ENCODE assay signal across 8 mouse cellular contexts in the genomic region with DNA sequence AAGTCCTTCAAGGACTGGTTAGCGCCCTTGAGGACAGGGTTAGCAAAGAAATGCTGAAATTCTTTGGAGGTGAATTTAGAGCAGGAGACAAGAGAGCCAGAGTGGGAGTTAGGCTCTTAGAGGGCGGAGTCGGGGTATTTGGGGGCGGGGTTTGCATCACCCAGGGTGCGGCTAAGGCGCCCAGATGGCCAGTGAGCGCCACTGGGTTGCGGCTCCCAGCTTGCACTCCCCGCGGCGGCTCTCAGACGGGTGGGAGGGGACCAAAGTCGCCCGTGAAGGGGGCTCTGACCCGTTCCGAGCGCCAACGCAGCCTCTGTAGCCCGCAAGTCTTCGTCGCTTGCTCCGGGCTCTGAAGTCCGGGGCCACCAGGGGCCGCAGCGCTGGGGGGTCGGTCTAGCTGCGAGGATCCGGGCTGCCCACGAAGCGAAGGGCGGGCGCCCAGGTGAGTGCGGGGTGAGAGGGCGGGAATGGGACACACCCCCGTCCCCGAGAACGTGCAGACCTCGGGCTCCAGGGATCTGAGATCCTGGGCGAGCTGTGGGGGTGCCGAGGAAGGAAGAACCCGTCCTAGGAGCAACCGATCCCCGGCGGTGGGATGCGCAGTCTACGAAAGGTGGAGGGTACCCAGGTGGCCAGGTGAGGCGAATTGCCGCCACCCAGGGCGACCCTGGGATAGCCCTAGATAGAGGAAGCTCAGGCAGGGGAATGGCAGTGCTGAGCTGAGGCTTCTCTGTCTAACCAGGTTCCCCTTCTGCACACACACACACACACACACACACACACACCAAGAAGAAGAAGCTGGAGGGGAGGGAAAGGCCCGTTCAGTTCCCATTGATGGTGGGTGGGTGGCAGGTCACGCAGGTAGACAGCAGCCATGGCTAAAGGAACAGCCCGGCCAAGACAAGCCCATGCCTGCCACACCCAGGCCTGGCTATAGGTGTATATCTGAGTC. TPM values are rescaled to one million over a fixed set of nuclear protein-coding genes. Genes with fewer than 3 reads are reported as not detected.
DNase-seq lines count a peak whose midpoint lies in the region; ATAC-seq lines count a peak whose summit lies in the region.

Gene Hck (plus strand): TSS at position 156 of the 952 bp plus-strand sequence.

- intact Hi-C loops in heart, postnatal 36 days (cut with DNase I) = no loop called here

- peak; percentile 87 for ATAC-seq in megakaryocyte progenitor cell, adult 5-6 weeks (replicated peaks; ENCODE audit: poor library complexity)

- 3% methylated on average over 52 of the region's 52 CpGs for WGBS in large intestine, adult 2 months

- peak within 1 kb of the TSS; percentile 2 for H3K4me3 ChIP-seq in erythroblast, embryonic 14.5 days (replicated peaks)

- H3K4me1 ChIP-seq in erythroblast, embryonic 14.5 days (ENCODE audit: control insufficient read depth) = peaks cover 6% of the 10 kb centered on the region

- H3K36me3 ChIP-seq in erythroblast, embryonic 14.5 days (ENCODE audit: control insufficient read depth) = no peaks in the 10 kb centered on the region

- DNase-seq in B cell, adult 2 months = peak; percentile 79 to 80
- DNase-seq in R1 (ENCODE audit: low read depth, low spot score) = peak; percentile 88
- peak; percentile 55 to 63 for DNase-seq in heart, postnatal 36 days
- no peak for DNase-seq in large intestine, adult 2 months (ENCODE audit: low read depth, low spot score)
- DNase-seq in spleen, postnatal 14 days (ENCODE audit: low spot score in 2 of 2) = peak; percentile 54 to 65
- no peak for DNase-seq in T-cell, adult 2 months (ENCODE audit: low spot score)

- no peaks in the 10 kb centered on the region for H3K9me3 ChIP-seq in erythroblast, embryonic 14.5 days (ENCODE audit: control insufficient read depth, low read length)

- peaks cover 59% of the 10 kb centered on the region for H3K27me3 ChIP-seq in erythroblast, embryonic 14.5 days (ENCODE audit: control insufficient read depth)

RNA-seq across cellular contexts. Expression of gene Hck, which starts in this region (rescaled TPM):
- 0.09 and 0.13 TPM in 2 replicates for polyA plus RNA-seq in erythroblast, embryonic 14.5 days (2012)
- total RNA-seq in heart, postnatal 36 days (2021) = 1 to 10 TPM; 1.7 to 1.9 TPM
- 18.0 and 24.0 TPM in 2 replicates for polyA plus RNA-seq in large intestine, adult 2 months (2012; rRNA removed)
- total RNA-seq in megakaryocyte progenitor cell, adult 5-6 weeks (2015) = 16.3 and 17.3 TPM in 2 replicates
- 20.1 and 25.7 TPM in 2 replicates for total RNA-seq in megakaryocyte progenitor cell, adult 5-6 weeks (2017)

Comparison
In these comparisons a context has a peak if more than half of its experiments do, and no peak if none do; other contexts are left out.
1. RNA of gene Hck (total RNA-seq): 16.3 to 25.7 TPM in megakaryocyte progenitor cell, adult 5-6 weeks; 1.7 to 1.9 TPM in heart, postnatal 36 days; every median in the first group is over 4 times any median in the second.
2. RNA of gene Hck (polyA plus RNA-seq): 18.0 to 24.0 TPM in large intestine, adult 2 months; 0.09 to 0.13 TPM in erythroblast, embryonic 14.5 days; every median in the first group is over 10 times any median in the second.
3. DNase-seq: peak in B cell, adult 2 months (2 of 2), R1 (single experiment), heart, postnatal 36 days (2 of 2) and spleen, postnatal 14 days (2 of 2); none in large intestine, adult 2 months (single experiment) and T-cell, adult 2 months (single experiment).